In the genomic region with DNA sequence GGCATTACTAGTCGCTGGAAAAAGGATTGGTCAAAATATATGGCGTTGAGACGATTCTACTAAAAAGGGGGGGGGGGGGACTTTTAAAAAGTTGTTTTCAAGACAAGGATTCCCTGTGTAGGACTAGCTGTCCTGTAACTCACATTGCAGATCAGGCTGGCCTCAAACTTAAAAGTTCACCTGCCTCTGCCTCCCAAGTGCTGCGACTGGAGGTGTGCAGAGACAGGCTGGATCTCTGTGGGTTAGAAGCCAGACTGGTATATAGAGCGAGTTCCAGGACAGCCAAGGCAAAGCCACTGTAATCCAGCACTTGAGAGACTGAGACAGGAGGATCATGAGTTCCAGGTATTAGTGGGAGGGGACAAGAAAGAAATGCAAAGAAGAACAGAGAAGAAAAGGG, we compare ENCODE assay signal across 8 mouse cellular contexts. TPM values are rescaled to one million over a fixed set of nuclear protein-coding genes. Genes with fewer than 3 reads are reported as not detected.
DNase-seq lines count a peak whose midpoint lies in the region; ATAC-seq and TF ChIP-seq lines count a peak whose summit lies in the region.

No protein-coding gene starts in this region.

- peak overlapping the region; percentile 71 for H3K4me2 ChIP-seq in heart, embryonic 15.5 days
- H3K4me2 ChIP-seq in hindbrain, embryonic 16.5 days (ENCODE audit: low read length) = peak overlapping the region; percentile 62
- peak overlapping the region; percentile 89 for H3K4me2 ChIP-seq in myocyte (ENCODE audit: low read depth)

- H3K27ac ChIP-seq in heart, embryonic 15.5 days = no peak overlapping the region
- H3K27ac ChIP-seq in hindbrain, embryonic 16.5 days (ENCODE audit: low read depth, low read length) = peak overlapping the region; percentile 83

- H3K36me3 ChIP-seq in heart, embryonic 15.5 days = no peaks in the 10 kb centered on the region
- H3K36me3 ChIP-seq in hindbrain, embryonic 16.5 days (ENCODE audit: control insufficient read depth, insufficient read depth, low read length) = no peaks in the 10 kb centered on the region
- no peaks in the 10 kb centered on the region for H3K36me3 ChIP-seq in myocyte (ENCODE audit: control insufficient read depth, insufficient read depth)

- peaks cover 44% of the 10 kb centered on the region for H3K79me2 ChIP-seq in myocyte (ENCODE audit: control insufficient read depth, insufficient read depth)

- H3K9ac ChIP-seq in heart, embryonic 15.5 days = peak overlapping the region; percentile 38; the same call in 1 of the 2 replicates
- H3K9ac ChIP-seq in hindbrain, embryonic 16.5 days (ENCODE audit: low read depth, low read length) = peak overlapping the region; percentile 76

- H3ac ChIP-seq in myocyte (ENCODE audit: control insufficient read depth, insufficient read length) = no peak overlapping the region

- no peak for ATAC-seq in heart, embryonic 15.5 days (replicated peaks; ENCODE audit: insufficient number of reproducible peaks, insufficient read depth, low FRiP score, low read depth)
- peak; percentile 24 for ATAC-seq in hindbrain, embryonic 16.5 days

- DNase-seq in heart, postnatal 25 days (ENCODE audit: low spot score) = no peak
- DNase-seq in cerebellum, adult 9-11 months = peak; percentile 47
- no peak for DNase-seq in gastrocnemius, postnatal 25 days
- no peak for DNase-seq in left cerebral cortex, postnatal 36 days (ENCODE audit: low spot score in 2 of 2)
- no peak for DNase-seq in left cerebral cortex, postnatal 14 days (ENCODE audit: low spot score in 2 of 2)

- TF ChIP-seq POLR2A in myocyte (IDR thresholded peaks at IDR 0.05; ENCODE audit: insufficient read length, low read depth) = no peak

- H3K4me3 ChIP-seq in heart, embryonic 15.5 days = peak overlapping the region; percentile 86
- peak overlapping the region; percentile 82 for H3K4me3 ChIP-seq in hindbrain, embryonic 16.5 days (ENCODE audit: low read length)
- H3K4me3 ChIP-seq in myocyte = peak overlapping the region; percentile 94

- no peaks in the 10 kb centered on the region for H3K27me3 ChIP-seq in heart, embryonic 15.5 days
- H3K27me3 ChIP-seq in hindbrain, embryonic 16.5 days (replicated peaks; ENCODE audit: control insufficient read depth, insufficient read depth, low read length) = peaks cover 2% of the 10 kb centered on the region
- H3K27me3 ChIP-seq in myocyte (ENCODE audit: control insufficient read depth, insufficient read depth, insufficient read length) = peaks cover 5% of the 10 kb centered on the region

- no peaks in the 10 kb centered on the region for H3K9me3 ChIP-seq in heart, embryonic 15.5 days (replicated peaks)
- H3K9me3 ChIP-seq in hindbrain, embryonic 16.5 days (ENCODE audit: control insufficient read depth, low read length) = no peaks in the 10 kb centered on the region

- peaks cover 23% of the 10 kb centered on the region for H3K4me1 ChIP-seq in heart, embryonic 15.5 days (replicated peaks)
- peaks cover 17% of the 10 kb centered on the region for H3K4me1 ChIP-seq in hindbrain, embryonic 16.5 days (ENCODE audit: control insufficient read depth, insufficient read depth, low read depth, low read length)

- WGBS in heart, embryonic 15.5 days = 27% methylated on average over 5 of the region's 5 CpGs
- 28% methylated on average over 5 of the region's 5 CpGs for WGBS in hindbrain, embryonic 16.5 days

- intact Hi-C loops in heart, postnatal 25 days (cut with DNase I) = loop anchor here (5.0 kb wide), 1 partner anchor 198 kb away; a partner anchor contains a TSS
- intact Hi-C loops in left cerebral cortex, postnatal 36 days (cut with DNase I) = no loop called here
- intact Hi-C loops in left cerebral cortex, postnatal 14 days (cut with DNase I) = no loop called here

TF ChIP-seq in myocyte, 11 proteins besides CTCF, POLR2A, EP300 and RAD21:
- TF ChIP-seq CEBPB (IDR thresholded peaks at IDR 0.05; ENCODE audit: insufficient read depth, poor library complexity, severe bottlenecking) = no peak
- no peak for TF ChIP-seq MAX (IDR thresholded peaks at IDR 0.05; ENCODE audit: low read depth)
- no peak for TF ChIP-seq MYOD1 (IDR thresholded peaks at IDR 0.05; ENCODE audit: control insufficient read depth in 1 of 3, insufficient read length in 2 of 3, low read depth in 2 of 3)
- TF ChIP-seq TCF12 (IDR thresholded peaks at IDR 0.05; ENCODE audit: insufficient read depth, poor library complexity, severe bottlenecking) = no peak
- no peak for TF ChIP-seq POLR2AphosphoS2 (IDR thresholded peaks at IDR 0.05; ENCODE audit: insufficient read length, low read depth)
- no peak for TF ChIP-seq TCF3 (IDR thresholded peaks at IDR 0.05; ENCODE audit: insufficient read length, low read depth)

RNA-seq across cellular contexts. Expression of a gene that starts 0.6 kb away (rescaled TPM):
- 16.3 and 19.2 TPM in 2 replicates for polyA plus RNA-seq in heart, embryonic 15.5 days (2015; fragmentation: Nextera tagmentation; extraction: Ambion mirVana)
- total RNA-seq in heart, postnatal 25 days (2021) = 10 to 100 TPM in 1 of 2 experiments, 1 to 10 TPM in 1; 9.6 to 11.0 TPM
- 23.9 and 24.2 TPM in 2 replicates for polyA plus RNA-seq in hindbrain, embryonic 16.5 days (2015; fragmentation: Nextera tagmentation; extraction: Ambion mirVana)
- polyA plus RNA-seq in myocyte (2012; fragmentation: generic; extraction: Trizol) = 5.2 TPM
- 1 to 10 TPM; 6.9 to 7.4 TPM for total RNA-seq in gastrocnemius, postnatal 25 days (2021)
- 10 to 100 TPM; 24.2 to 28.9 TPM for total RNA-seq in left cerebral cortex, postnatal 36 days (2021)
- total RNA-seq in left cerebral cortex, postnatal 14 days (2021) = 10 to 100 TPM; 27.7 to 28.0 TPM
